Mouse (Mus musculus): ENCODE results near the gene Gtf2a1l. TPM values are rescaled to one million over a fixed set of nuclear protein-coding genes. Genes with fewer than 3 reads are reported as not detected.

Gene Gtf2a1l
- polyA plus RNA-seq, 1 experiment = not detected

GRCm38 (mm10) chr17:88703112-88703511, 34.7 kb downstream of the Gtf2a1l start:
- no peak overlapping the region for H3K4me3 ChIP-seq (replicated peaks; ENCODE audit: control insufficient read depth, low read depth, low read length)

DNA sequence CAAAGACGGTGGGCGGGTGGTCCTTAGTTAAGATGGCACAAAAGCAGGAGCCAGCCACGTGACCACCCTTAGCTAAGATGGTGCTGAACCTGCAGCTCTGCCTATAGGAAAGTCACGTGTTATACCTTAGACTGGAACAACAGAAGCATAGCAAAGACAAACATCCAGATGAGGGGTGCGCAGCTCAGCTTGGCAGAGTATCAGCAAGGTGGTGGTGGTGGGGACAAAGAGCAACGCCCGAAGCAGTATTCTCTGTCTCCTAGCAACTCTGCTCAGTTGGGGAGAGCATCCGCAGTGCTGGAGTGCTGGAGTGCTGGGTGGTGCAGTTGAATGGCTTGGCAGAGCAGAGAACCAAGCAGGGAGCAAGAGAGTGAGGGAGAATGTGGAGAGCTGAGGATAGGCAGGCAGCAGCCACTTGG, 37.8 kb downstream of the Gtf2a1l start:
- no peak for TF ChIP-seq CTCF (IDR thresholded peaks at IDR 0.05; ENCODE audit: control insufficient read depth, insufficient read depth, low read length)
- no peak for TF ChIP-seq POLR2A (IDR thresholded peaks at IDR 0.05; ENCODE audit: borderline replicate concordance, control insufficient read depth, low read depth, low read length)
- 81% methylated on average over 8 of the region's 8 CpGs for WGBS
- H3K27ac ChIP-seq (ENCODE audit: control insufficient read depth, insufficient read depth, low read depth, low read length, poor library complexity) = no peak overlapping the region
- H3K4me1 ChIP-seq (ENCODE audit: control insufficient read depth, insufficient read depth, low read length) = no peaks in the 10 kb centered on the region
- H3K4me3 ChIP-seq (replicated peaks; ENCODE audit: control insufficient read depth, low read depth, low read length) = no peak overlapping the region

More at GRCm38 (mm10) chr17:88703112-88703511, 34.7 kb downstream of the Gtf2a1l start:
- TF ChIP-seq CTCF (IDR thresholded peaks at IDR 0.05; ENCODE audit: control insufficient read depth, insufficient read depth, low read length) = no peak
- TF ChIP-seq POLR2A (IDR thresholded peaks at IDR 0.05; ENCODE audit: borderline replicate concordance, control insufficient read depth, low read depth, low read length) = no peak
- 55% methylated on average over 4 of the region's 4 CpGs for WGBS
- Histone ChIP-seq H3K27ac (ENCODE audit: control insufficient read depth, insufficient read depth, low read depth, low read length, poor library complexity) (no peak overlapping the region), H3K4me1 (ENCODE audit: control insufficient read depth, insufficient read depth, low read length) (no peaks in the 10 kb centered on the region)

GRCm38 (mm10) chr17:88749646-88750045, 81.2 kb downstream of the Gtf2a1l start:
- TF ChIP-seq POLR2A (IDR thresholded peaks at IDR 0.05; ENCODE audit: borderline replicate concordance, control insufficient read depth, low read depth, low read length) (no peak), CTCF (IDR thresholded peaks at IDR 0.05; ENCODE audit: control insufficient read depth, insufficient read depth, low read length) (no peak)
- WGBS = 49% methylated on average over 8 of the region's 8 CpGs
- H3K4me3 ChIP-seq (replicated peaks; ENCODE audit: control insufficient read depth, low read depth, low read length) = no peak overlapping the region
- no peaks in the 10 kb centered on the region; the same call in none of the 2 replicates for H3K4me1 ChIP-seq (ENCODE audit: control insufficient read depth, insufficient read depth, low read length)
- no peak overlapping the region for H3K27ac ChIP-seq (ENCODE audit: control insufficient read depth, insufficient read depth, low read depth, low read length, poor library complexity)

GRCm38 (mm10) chr17:88752827-88753471, 84.5 kb downstream of the Gtf2a1l start:
- H3K27ac ChIP-seq (ENCODE audit: control insufficient read depth, insufficient read depth, low read depth, low read length, poor library complexity) = no peak overlapping the region
- TF ChIP-seq POLR2A (IDR thresholded peaks at IDR 0.05; ENCODE audit: borderline replicate concordance, control insufficient read depth, low read depth, low read length) = no peak
- TF ChIP-seq CTCF (IDR thresholded peaks at IDR 0.05; ENCODE audit: control insufficient read depth, insufficient read depth, low read length) = peak; percentile 44; the same call in 1 of the 2 replicates
- WGBS = 7% methylated on average over 17 of the region's 17 CpGs
- H3K4me1 ChIP-seq (ENCODE audit: control insufficient read depth, insufficient read depth, low read length) = no peaks in the 10 kb centered on the region; the same call in none of the 2 replicates
- no peak overlapping the region for H3K4me3 ChIP-seq (replicated peaks; ENCODE audit: control insufficient read depth, low read depth, low read length)

DNA sequence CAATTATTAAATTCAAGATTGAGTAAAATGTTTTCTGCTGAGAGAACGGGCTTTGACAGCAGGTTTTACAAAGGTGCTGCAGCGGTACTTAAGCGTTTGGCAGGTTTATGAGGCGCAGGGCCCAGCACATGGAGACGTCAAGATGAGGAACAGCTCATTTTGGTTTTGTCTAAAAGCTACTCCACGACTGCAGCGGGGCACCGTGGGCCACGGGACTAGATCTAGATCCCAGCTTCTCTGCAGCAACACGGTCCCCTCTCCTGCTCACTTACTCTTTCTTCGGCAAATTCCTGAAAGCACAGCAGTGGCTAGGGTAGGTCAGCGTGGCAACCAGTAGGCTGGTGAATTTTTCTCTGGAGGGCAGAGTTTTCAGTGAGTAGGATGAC, 85.0 kb downstream of the Gtf2a1l start:
- Histone ChIP-seq H3K27ac (ENCODE audit: control insufficient read depth, insufficient read depth, low read depth, low read length, poor library complexity) (no peak overlapping the region), H3K4me3 (replicated peaks; ENCODE audit: control insufficient read depth, low read depth, low read length) (no peak overlapping the region), H3K4me1 (ENCODE audit: control insufficient read depth, insufficient read depth, low read length) (no peaks in the 10 kb centered on the region; the same call in none of the 2 replicates)
- WGBS = 35% methylated on average over 12 of the region's 12 CpGs
- TF ChIP-seq CTCF (IDR thresholded peaks at IDR 0.05; ENCODE audit: control insufficient read depth, insufficient read depth, low read length) = no peak
- no peak for TF ChIP-seq POLR2A (IDR thresholded peaks at IDR 0.05; ENCODE audit: borderline replicate concordance, control insufficient read depth, low read depth, low read length)

- Histone ChIP-seq H3K27ac (ENCODE audit: control insufficient read depth, insufficient read depth, low read depth, low read length, poor library complexity) (no peak overlapping the region), H3K4me1 (ENCODE audit: control insufficient read depth, insufficient read depth, low read length) (no peaks in the 10 kb centered on the region; the same call in 1 of the 2 replicates), H3K4me3 (replicated peaks; ENCODE audit: control insufficient read depth, low read depth, low read length) (no peak overlapping the region)
- no peak for TF ChIP-seq CTCF (IDR thresholded peaks at IDR 0.05; ENCODE audit: control insufficient read depth, insufficient read depth, low read length)
- no peak for TF ChIP-seq POLR2A (IDR thresholded peaks at IDR 0.05; ENCODE audit: borderline replicate concordance, control insufficient read depth, low read depth, low read length)
- WGBS = 55% methylated on average over 6 of the region's 6 CpGs
Measured at GRCm38 (mm10) chr17:88755776-88756175, 87.3 kb downstream of the Gtf2a1l start.

DNA sequence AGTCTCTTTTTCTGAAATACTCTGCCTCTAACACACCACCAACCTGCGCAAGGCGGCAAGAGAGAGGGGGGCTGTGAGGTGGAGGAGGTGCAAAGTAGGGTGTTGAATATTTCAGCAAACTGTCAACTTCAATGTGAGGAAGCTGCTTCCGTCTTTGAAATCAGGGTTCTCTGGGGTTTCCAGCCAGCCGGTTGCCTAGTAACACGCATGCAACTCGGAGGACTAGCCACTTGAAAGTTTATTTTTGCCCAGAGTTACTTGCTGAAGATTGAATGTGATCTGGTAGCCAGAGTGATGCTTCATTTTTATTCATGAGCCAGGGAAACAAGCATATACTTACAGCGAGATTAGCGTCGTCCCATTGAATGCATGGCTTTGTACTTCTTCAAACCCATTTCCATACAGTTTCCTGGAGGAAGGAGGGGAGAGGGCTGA, 89.6 kb downstream of the Gtf2a1l start:
- Histone ChIP-seq H3K4me3 (replicated peaks; ENCODE audit: control insufficient read depth, low read depth, low read length) (no peak overlapping the region), H3K4me1 (ENCODE audit: control insufficient read depth, insufficient read depth, low read length) (no peaks in the 10 kb centered on the region; the same call in 1 of the 2 replicates), H3K27ac (ENCODE audit: control insufficient read depth, insufficient read depth, low read depth, low read length, poor library complexity) (no peak overlapping the region)
- 43% methylated on average over 9 of the region's 9 CpGs for WGBS
- TF ChIP-seq POLR2A (IDR thresholded peaks at IDR 0.05; ENCODE audit: borderline replicate concordance, control insufficient read depth, low read depth, low read length) = no peak
- TF ChIP-seq CTCF (IDR thresholded peaks at IDR 0.05; ENCODE audit: control insufficient read depth, insufficient read depth, low read length) = no peak

DNA sequence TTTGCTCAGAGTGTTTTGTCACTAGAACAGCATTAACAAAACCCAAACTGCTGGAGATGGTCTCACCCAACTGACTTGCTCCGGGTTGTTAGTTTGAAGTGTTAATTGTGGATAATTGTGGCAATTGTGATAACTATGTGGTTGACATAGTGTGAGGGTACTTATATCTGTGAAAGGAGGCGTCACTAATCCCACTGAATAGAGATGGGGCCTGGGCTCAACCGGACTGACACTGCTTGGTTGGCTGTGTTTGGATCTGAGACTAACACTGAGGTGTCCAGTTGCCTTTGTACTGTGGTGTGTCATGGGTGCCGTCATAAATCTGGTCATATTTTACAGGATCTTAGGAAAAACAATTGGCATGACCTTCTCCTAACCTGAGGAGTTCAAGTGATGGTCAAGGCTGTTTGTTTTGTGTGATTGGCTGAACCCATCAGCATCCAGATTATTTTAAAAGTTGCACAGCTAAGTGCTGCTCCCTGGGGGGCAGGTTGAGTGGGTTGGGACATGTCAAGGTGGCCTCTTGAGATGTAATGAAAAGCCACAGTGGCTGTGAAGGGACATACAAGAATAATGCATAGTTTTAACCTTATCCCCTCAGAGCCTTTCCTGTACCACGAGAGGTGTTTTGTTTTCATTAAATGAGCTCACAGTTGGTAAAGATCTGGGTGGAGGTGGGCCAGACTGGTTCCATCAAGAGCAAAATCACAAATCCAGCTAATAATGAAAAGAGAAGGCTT, 95.1 kb downstream of the Gtf2a1l start:
- TF ChIP-seq POLR2A (IDR thresholded peaks at IDR 0.05; ENCODE audit: borderline replicate concordance, control insufficient read depth, low read depth, low read length) (no peak), CTCF (IDR thresholded peaks at IDR 0.05; ENCODE audit: control insufficient read depth, insufficient read depth, low read length) (no peak)
- 80% methylated on average over 5 of the region's 5 CpGs for WGBS
- Histone ChIP-seq H3K4me1 (ENCODE audit: control insufficient read depth, insufficient read depth, low read length) (no peaks in the 10 kb centered on the region), H3K27ac (ENCODE audit: control insufficient read depth, insufficient read depth, low read depth, low read length, poor library complexity) (no peak overlapping the region), H3K4me3 (replicated peaks; ENCODE audit: control insufficient read depth, low read depth, low read length) (no peak overlapping the region)
